Mouse (Mus musculus): ENCODE measurements at regions not wholly inside any gene's neighbourhood (a gene's known extent, or its start where the extent isn't known, plus 50 kb on each side); places are given as distances from the start of the nearest gene placed in this dataset.

DNA sequence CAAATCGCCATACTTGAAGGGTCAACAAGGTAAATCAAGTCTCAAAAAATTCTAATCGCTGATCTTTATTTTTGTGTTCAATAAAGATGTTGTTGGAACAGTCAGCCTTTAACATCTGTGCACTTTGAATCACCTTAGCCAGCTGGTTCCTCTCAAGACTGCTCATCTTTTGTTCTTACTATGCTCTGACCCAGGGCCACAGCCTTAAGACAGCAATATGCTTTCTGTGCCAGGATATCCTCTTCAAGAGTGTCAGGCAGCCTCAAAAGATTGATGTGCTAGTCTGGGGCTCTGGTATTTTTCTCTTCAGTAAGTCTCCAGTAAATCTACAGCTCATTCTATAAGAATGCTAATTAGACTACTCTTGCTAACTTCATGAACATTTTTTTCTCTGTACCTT is 199.9 kb downstream of the Dph6 start:
- no peak overlapping the region for H3K27ac ChIP-seq
- no peak for DNase-seq
- TF ChIP-seq CTCF (IDR thresholded peaks at IDR 0.05): no peak
- H3K4me3 ChIP-seq: no peak overlapping the region
- intact Hi-C loops (cut with DNase I): no loop called here

DNA sequence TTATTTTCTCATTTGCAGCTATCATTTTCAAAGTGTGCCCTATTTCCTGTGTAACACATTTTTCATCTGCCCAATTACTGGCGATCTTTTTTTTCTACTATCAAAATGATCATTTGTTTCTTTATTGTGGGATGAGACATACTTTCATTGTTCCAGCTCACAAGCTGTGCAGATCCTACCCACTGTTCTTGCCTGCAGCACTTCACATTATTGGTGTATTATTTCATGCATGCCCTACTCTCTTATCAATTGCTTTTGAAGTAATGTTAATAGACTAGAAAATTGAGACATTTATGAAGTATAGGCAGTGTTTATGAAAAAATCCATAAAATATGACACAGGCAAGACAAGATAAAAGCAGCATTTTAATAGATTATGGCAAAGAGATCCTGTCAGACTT is 204.6 kb downstream of the Dph6 start:
- Histone ChIP-seq H3K4me3 (no peak overlapping the region), H3K27ac (no peak overlapping the region)
- DNase-seq: no peak
- no peak for TF ChIP-seq CTCF (IDR thresholded peaks at IDR 0.05)
- intact Hi-C loops (cut with DNase I): no loop called here

DNA sequence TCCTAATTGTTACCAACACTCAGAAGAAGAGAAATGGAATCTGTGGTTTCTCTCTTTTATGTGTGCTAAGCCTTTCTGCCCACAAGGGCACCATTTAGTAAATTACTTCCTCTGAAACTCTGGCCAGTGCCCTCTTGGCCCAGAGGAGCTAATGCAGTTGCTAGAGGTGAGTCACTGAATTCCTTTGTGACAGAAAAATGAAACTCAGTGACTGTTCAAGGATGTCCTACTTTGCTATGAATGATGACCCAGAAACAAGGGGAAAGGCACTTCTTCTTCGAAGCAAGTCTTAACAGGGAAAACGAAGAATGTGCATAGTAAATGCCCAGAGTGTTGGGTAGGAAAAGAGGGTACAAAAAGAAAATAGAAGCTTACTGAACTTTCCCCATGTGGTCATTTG is 211.0 kb downstream of the Dph6 start:
- intact Hi-C loops (cut with DNase I): no loop called here
- no peak overlapping the region for H3K27ac ChIP-seq
- TF ChIP-seq CTCF (IDR thresholded peaks at IDR 0.05): no peak
- no peak for DNase-seq
- no peak overlapping the region for H3K4me3 ChIP-seq

DNA sequence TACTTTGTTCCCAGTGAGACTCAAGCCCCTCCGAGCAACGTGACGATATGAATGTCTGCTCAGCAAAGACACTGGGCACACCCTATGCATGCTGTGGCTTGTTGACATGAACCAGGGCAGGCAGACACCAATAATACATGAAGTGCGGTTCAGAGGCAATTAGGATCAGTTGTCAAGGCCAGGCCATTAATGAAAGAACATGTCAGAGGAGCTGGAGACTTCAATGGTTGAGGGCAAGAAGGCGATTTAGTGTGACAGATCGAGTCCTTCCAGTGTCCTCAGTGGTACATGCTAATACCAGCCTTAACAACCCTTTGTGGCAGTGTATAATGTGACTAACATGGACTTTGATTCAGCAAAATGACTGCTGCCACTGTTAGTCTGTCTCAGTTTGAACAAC is 213.8 kb downstream of the Dph6 start:
- intact Hi-C loops (cut with DNase I): no loop called here
- H3K4me3 ChIP-seq: no peak overlapping the region
- DNase-seq: no peak
- TF ChIP-seq CTCF (IDR thresholded peaks at IDR 0.05): no peak
- H3K27ac ChIP-seq: no peak overlapping the region

DNA sequence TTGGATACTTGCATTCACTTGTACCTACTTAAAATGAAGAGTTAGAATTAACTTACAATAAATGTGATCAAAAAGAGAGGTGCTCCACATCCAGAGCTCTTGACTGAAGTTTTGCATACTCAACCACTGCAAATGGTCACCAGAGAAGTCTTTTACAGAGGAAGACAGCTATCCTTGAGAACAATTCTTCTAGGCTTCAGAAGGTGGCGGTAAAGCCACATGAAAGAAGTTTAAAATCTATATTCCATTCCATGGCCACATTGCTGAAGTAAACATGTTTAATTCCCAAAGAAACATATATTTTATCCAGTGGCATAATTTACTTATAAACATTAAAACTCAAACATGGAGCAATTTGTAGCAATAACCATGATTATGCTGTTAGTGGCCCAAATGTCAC is 215.1 kb downstream of the Dph6 start:
- intact Hi-C loops (cut with DNase I): no loop called here
- DNase-seq: no peak
- Histone ChIP-seq H3K27ac (no peak overlapping the region), H3K4me3 (no peak overlapping the region)
- peak; percentile 27; the same call in 1 of the 2 replicates for TF ChIP-seq CTCF (IDR thresholded peaks at IDR 0.05)

DNA sequence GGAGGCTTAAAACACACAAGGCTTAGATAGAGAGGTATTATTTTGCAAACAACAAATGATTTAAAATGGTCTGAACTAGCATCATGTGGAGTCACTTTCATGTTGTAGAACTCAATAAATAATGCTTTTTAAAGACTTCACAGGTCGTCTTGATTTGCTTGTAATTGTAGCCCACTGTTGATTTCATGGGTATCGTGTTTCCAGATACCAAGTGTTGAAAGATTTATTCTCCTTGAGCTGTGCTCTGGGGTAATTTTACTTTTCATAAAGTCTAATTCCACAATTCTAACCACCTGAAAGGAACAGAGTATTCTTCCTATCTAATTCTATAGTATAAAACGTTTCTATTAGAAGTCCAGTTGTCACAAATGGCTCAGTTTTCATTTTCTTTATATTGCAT is 216.7 kb downstream of the Dph6 start:
- Histone ChIP-seq H3K27ac (no peak overlapping the region), H3K4me3 (no peak overlapping the region)
- intact Hi-C loops (cut with DNase I): no loop called here
- no peak for TF ChIP-seq CTCF (IDR thresholded peaks at IDR 0.05)
- no peak for DNase-seq

DNA sequence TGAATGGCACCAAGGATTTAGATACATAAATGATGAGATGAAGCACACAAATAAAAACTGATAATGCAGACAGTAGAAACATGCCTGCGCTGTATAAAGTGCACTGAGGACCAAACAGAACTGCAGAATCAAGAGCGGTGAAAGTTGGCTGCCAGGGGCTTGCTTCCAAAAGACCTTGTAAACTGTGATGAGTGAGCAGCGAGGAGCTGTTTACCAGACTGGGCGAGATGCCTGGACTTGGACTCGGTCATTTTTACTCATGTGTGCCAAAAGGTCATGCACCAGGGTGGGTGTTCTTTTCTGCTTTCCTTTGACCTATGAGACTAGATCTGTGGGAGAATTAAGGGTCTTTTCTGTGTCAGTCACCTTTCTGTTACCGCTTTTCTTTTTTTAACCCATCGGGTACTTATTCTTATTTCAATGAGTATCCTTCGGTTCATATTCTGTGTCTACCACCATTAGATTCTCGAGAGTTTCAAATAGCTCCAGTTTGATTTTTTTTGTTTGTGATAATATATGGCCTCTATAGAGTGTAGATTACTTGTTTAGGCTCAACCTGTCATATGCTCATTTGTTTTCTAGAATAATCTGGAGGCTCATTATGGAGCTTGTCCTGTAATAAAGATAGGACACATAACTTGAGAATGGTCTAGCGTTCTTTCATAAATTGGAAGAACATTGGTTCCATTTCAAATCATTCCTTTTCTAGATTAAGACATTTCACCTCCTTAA is 226.3 kb upstream of the Zfp770 start:
- intact Hi-C loops (cut with DNase I): no loop called here
- TF ChIP-seq CTCF (IDR thresholded peaks at IDR 0.05): no peak
- peak; percentile 68 for DNase-seq
- no peak overlapping the region for H3K27ac ChIP-seq
- H3K4me3 ChIP-seq: no peak overlapping the region

DNA sequence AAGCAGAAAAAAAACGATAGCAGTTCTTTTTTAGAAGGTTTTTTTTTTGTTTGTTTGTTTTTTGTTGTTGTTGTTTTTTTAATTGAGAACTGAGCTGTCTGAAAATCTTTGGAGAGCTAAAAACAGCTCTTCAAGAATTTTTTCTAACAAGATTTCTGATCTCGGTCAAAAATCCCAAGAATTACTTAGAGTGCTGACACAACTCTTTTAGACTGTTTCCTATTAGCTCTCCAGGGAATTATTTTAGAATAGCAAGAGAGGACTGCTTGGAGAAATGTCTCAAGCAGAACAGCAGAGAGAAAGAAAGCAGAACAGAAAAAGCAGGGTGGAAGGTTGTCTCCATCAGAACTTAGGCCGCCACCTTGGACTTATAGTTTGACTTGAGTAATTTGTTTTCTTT is 218.1 kb upstream of the Zfp770 start:
- no peak for TF ChIP-seq CTCF (IDR thresholded peaks at IDR 0.05)
- DNase-seq: no peak
- no peak overlapping the region for H3K4me3 ChIP-seq
- intact Hi-C loops (cut with DNase I): no loop called here
- H3K27ac ChIP-seq: no peak overlapping the region

DNA sequence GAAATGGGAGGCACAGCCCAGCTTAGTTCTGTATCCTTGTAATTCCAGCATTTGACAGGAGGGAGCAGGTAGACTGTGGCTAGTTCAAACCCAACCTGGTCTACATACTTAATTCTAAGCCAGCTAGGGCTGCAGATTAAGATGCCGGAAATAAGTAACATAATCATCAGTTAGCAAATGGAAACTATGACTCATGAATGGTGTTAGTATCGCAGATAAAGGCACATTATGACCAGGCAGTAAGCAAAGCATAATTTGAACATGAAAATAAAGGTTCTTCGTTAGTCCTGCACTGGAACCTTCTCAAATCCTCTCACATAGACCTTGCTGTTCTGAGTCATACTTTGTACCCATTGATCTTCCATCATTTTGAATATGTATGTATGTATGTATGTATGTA is 211.7 kb upstream of the Zfp770 start:
- intact Hi-C loops (cut with DNase I): no loop called here
- no peak for DNase-seq
- no peak overlapping the region for H3K4me3 ChIP-seq
- no peak for TF ChIP-seq CTCF (IDR thresholded peaks at IDR 0.05)
- no peak overlapping the region for H3K27ac ChIP-seq

DNA sequence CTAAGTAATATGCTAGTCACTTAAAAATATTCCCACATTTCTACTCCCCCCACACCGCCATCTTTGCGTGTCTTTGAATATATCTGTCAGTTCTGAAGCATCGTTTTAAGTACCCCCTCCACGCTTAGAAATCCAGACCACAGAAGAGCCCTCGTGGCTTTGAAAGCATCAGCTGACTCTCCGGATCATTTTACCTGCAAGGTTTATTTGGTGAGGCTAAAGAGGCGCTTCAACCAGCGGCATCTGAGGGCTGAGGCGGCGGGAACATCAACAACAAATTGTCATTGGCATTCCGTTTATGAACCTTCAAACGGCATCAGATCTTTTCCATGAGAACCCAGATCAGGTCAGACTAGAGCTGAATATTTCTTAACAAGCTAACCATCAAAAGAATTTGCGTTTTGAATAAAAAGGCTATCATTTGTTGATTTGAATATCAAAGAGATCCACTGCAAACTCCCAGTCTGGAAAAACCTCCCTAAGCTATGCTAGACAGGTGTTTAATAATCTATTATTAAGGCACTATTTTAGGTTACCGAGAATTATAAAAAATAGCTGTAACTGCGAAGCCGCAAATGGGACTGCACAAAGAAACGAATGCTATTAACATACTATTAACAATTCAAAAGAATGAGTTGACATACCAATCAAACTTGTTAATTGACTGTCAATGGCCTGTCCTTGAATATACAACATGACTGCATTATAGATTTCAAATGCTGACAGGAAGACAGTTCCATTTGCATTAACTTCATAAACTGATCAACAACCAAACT is 210.9 kb upstream of the Zfp770 start:
- TF ChIP-seq CTCF (IDR thresholded peaks at IDR 0.05): no peak
- Histone ChIP-seq H3K27ac (no peak overlapping the region), H3K4me3 (no peak overlapping the region)
- intact Hi-C loops (cut with DNase I): no loop called here
- no peak for DNase-seq

DNA sequence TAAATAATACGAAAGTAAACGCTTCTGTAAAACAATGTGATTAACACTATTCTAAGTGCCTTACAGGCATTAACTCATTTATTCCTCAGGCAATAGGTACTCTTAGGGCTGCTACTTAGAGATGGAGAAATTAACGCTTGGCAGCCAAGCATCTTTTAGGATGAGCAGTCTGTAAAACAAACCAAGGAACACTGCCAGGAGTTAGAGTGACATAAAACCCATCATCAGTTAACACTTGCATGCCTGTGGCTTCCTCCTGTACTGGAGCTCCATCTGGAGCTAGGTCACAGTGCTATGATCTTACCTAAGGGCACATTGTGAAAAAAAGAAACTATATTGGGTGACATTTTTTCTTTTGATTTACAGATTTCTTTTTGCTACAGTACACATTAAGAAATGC is 209.4 kb upstream of the Zfp770 start:
- DNase-seq: no peak
- H3K4me3 ChIP-seq: no peak overlapping the region
- H3K27ac ChIP-seq: no peak overlapping the region
- TF ChIP-seq CTCF (IDR thresholded peaks at IDR 0.05): no peak
- intact Hi-C loops (cut with DNase I): no loop called here

DNA sequence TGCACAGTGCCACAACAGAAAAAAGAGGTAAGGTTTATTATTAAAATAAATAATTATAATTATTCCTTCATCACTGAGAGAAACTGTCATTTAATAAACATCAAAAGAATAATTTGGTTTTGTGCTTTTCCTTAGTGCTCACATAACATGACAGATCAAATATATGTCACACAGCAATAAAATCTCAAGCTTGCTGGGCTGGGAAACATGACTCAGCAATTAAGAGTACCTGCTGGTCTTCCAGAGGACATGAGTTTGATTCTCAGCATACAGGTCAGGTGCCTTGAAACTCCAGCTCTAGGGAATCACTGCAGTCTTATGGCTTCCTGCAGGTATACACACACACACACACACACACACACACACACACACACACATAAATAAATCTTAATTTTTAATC is 208.3 kb upstream of the Zfp770 start:
- no peak for TF ChIP-seq CTCF (IDR thresholded peaks at IDR 0.05)
- no peak overlapping the region for H3K4me3 ChIP-seq
- DNase-seq: no peak
- intact Hi-C loops (cut with DNase I): no loop called here
- H3K27ac ChIP-seq: no peak overlapping the region

DNA sequence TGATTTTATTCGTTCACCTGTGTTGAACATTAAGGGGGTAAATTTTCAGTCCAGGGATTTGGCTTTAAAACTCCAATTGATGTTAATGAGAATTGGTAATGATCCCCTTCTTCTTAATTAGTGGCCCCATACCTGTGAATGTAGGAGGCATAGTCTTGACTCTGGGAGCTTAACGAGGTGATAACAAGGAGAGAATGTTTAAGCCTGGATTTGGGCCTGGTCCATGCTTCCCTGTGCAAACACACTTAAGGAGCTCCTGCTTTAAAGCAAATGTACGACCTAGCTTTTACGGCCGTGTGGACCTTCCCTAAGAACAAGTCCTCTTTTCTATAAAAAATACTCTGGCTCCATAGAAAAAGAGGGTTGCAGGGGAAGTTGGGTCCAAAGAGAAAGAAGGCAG is 206.1 kb upstream of the Zfp770 start:
- Histone ChIP-seq H3K27ac (no peak overlapping the region), H3K4me3 (no peak overlapping the region)
- intact Hi-C loops (cut with DNase I): no loop called here
- TF ChIP-seq CTCF (IDR thresholded peaks at IDR 0.05): no peak
- DNase-seq: no peak

DNA sequence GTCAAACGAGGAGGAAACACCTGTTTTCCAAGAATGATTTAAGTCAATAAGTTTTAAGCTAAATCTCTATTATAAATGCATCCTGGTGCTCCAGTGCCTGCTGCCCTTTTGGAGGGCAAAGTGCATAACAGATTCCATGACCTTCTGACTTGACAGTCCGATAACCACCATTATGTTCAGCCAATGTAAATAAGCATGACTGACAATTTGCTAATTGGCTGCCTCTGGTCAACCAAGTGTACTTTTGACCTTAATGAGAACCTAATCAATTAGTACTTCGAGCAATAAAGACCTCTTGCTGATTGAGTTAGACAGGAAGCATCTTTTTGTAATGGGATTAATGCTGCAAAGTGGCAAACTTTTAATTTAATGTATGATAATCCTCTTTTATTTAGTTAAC is 183.3 kb upstream of the Zfp770 start:
- Histone ChIP-seq H3K4me3 (no peak overlapping the region), H3K27ac (no peak overlapping the region)
- no peak for TF ChIP-seq CTCF (IDR thresholded peaks at IDR 0.05)
- DNase-seq: no peak
- intact Hi-C loops (cut with DNase I): no loop called here
